Mouse (Mus musculus): ENCODE results near the gene Fermt1. TPM values are rescaled to one million over a fixed set of nuclear protein-coding genes. Genes with fewer than 3 reads are reported as not detected.

Gene Fermt1
- not detected in 2 replicates for total RNA-seq (2021)
- long read RNA-seq, experiment 1 = 0 reads
- long read RNA-seq, experiment 2 = 0 reads

DNA sequence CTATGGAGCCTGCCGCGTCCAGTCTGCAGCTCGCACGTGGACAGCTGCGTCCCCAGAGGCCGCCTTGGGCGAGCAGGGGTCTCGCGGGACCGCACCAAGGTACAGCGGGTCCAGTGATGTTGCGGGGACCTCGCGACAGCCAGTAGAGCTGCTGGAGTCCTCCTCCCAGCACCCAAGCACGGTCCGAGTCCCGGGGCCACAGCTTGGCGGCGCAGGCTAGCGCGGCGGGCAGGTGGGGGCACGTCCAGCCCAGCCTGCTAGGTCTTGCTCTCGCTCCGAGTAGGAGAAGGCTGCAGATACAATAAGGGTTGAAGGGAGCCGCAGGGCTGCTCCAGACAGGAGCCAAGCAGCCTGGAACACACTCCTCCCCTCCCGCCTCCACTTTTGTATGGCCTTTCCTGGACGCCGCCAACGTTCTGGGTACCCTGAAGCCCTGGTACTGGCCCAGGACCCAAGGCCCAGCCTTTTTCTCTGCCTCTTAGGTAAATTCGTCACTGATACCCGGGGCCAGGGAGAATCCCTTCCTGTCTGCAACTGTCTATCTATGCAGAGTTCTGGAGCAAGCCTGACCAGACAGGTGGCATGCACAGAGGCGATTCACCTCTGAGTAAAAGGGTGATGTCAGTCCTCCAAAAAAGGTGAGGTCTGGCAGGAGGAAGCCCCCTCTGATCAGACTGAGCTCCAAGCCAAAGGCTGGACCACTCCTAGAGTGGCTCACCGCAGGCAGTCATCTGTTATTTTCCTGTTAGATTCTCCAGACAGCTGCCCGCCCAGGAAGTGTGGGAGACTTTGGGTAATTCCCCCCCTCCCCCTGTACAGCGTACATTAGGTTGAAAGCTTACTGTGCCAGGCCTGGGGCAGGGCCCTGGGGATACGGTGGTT is at the start of gene Fermt1:
Fermt1 (minus strand) TSS at position 581 of the 882 bp plus-strand sequence.
- peak; percentile 37 for DNase-seq

GRCm38 (mm10) chr2:132992659-132993531 is 47.2 kb upstream of the Fermt1 start:
- DNase-seq = peak; percentile 63

- DNase-seq = peak; percentile 62
These were observed 44.3 kb upstream of the Fermt1 start for GRCm38 (mm10) chr2:132989778-132990564.

- DNase-seq = no peak
These were observed 27.6 kb upstream of the Fermt1 start for GRCm38 (mm10) chr2:132973346-132973745.

DNA sequence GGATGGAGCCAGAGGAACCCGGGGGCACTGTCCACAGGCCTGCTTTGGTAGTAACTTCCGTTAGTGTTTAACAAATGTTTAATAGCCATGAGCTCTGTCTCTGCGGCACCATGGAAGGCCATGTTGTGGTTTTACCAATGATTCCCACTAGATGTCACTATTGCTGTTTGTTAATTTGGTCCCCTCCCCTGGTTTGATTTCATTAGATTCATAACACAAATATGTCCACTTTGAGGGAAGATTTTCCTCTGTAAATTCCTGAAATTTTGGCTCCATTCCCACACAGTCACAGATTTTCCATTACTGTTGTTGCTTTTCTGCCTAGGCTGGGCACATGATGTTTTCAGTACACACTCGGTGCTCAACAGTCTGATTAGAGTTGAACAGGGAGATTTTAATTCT is 25.1 kb upstream of the Fermt1 start:
- peak; percentile 13 for DNase-seq

GRCm38 (mm10) chr2:132957786-132958185 is 12.1 kb upstream of the Fermt1 start:
- DNase-seq = no peak

- peak; percentile 26 for DNase-seq
These were observed 6.5 kb upstream of the Fermt1 start for GRCm38 (mm10) chr2:132952197-132952596.

DNA sequence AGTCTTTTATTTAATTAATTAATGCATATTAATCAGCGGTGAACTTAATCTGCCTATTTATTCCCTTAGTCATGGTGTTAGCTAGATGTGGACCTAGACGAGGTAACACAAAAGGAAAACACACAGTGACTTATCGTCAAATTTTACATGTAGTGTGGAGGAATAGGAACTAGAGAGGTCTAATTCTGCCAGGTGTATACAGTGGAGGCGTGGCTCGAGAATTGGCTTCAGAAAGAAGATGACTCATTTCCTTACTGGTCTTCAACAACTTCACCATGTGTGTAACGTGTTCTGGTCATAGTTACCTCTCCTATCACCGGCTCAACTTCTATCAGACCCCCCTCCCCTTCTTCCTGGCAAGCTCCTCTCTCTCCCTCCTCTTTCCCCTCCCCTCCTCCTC is 2.5 kb upstream of the Fermt1 start:
- no peak for DNase-seq

GRCm38 (mm10) chr2:132946976-132947375 is 1.3 kb upstream of the Fermt1 start:
- DNase-seq = no peak

GRCm38 (mm10) chr2:132944711-132945325 is 888 bp downstream of the Fermt1 start:
- DNase-seq = no peak

- DNase-seq = no peak
These were observed 1.7 kb downstream of the Fermt1 start for GRCm38 (mm10) chr2:132943997-132944396.

DNA sequence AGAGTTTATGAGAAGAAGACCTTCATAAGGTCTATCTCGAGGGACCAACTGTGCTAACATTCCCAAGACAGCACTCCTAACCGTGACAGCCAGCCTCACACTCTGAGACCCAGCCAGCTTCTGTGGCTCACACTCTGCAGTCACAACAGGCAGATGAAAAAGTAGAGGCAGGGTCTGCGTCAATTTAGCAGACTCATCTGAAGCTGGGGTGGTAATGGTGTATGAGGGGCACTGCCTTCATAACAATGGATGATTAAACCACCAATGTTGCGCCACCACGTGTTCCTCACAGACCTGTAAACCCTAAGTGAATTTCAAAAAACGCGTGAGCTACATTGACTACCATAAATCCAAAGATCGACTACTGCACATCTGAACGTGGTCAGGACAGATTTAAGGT is 2.1 kb downstream of the Fermt1 start:
- no peak for DNase-seq

DNA sequence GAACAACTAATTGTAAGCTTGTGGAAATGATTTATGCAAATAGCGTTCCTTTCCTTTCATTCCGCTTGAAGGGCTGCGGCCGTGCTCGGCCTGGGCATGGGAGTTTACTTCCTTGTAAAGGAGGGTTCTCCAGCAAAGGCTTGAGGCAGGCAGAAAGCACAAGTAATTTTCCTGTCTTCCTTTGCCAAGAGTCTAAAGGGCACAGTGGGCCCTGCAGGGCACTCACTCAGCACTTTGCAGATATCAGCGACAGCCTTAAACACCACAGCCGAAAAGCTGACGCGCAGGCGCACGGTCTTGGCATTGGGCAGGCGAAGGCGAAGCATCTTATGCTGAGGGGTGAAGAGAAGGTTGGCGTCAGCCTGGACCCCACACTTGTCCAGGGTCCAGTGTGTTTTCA is 6.7 kb downstream of the Fermt1 start:
- no peak for DNase-seq

- no peak for DNase-seq
These were observed 9.5 kb downstream of the Fermt1 start for GRCm38 (mm10) chr2:132936176-132936575.

GRCm38 (mm10) chr2:132934711-132935110 is 11.0 kb downstream of the Fermt1 start:
- DNase-seq = no peak

GRCm38 (mm10) chr2:132934142-132934541 is 11.6 kb downstream of the Fermt1 start:
- no peak for DNase-seq

- DNase-seq = no peak
These were observed 16.7 kb downstream of the Fermt1 start for GRCm38 (mm10) chr2:132928999-132929398.

DNA sequence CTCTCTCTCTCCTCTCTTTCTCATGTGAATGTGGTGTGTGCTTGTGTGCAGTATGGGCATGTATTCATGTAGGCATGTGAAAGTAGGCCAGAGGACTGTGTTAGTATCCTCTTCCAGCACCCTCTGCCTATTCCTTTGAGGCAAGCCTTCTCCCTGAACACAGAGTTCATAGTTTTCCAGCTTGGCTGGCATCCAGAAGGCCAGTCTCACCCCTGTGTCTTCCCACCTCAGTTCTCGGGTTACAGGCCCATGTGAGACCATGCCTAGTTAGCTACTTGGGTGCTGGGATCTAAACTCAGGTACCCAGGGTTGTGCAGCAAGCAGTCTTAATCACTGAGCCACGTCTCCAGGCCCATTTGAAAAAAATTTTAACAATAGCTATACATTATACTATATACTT is 17.8 kb downstream of the Fermt1 start:
- no peak for DNase-seq

DNA sequence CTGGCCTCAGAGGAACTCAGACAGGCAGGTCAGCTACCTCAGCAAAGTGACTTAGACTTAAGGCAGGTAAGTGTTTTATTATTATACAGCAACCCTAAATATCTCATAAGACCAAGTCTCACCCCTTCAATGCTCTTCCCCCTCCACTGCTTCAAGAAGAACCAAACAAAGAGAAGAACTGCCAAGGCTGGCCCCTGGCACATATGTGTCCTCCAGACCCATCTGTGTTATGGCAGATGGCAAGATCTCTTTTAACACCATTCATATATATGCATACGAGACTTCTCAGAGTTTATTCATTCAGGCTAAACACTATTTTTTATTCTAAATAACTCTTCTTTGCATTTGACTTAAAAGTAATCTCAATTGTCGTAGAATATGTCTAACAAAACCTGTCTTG is 18.4 kb downstream of the Fermt1 start:
- no peak for DNase-seq

DNA sequence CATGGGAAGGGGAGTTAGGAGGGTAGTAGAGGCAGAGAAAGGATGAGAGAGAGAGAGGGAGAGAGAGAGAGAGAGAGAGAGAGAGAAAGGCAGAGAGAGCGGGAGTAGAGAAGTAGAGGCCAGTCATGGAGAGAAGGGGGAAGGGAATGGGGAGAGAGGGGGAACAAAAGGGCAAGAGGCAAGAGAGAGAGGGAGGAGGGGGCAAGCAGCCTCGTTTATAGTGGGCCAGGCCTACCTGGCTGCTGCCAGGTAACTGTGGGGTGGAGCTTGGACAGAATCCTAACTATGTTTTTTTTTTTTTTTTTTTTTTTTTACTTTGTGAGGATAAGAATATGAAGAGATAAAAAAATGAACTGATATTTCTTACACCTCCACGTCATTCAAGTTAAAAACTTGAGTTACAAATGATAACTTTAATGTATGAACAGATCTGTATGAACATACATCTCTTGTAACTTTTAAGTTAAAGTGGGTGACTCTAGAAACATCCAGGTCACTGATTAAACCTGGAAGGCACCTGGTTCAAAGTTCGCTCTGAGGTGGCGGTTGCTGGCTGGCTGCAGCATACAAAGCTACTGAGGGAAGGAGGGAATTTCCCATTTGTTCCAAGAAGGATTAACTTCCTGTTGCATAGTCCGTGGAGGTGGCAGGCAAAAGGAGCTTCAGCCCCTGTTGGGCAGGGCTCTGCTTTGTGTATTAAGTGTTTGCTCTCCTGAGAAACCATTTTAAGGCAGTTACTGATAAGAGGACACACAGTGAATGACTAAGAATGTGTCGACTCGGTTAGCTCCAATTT is 22.2 kb downstream of the Fermt1 start:
- no peak for DNase-seq

Measured in adrenal gland, postnatal 14 days (tissue).